Mouse (Mus musculus) stomach, postnatal 0 days (tissue): ENCODE data around the gene Slc25a19.

ENCODE experiments used
- CTCF ChIP-seq: IDR thresholded peaks from 2 replicates; pipeline ENCODE4 v1.5.1; 2016; ENCODE audit warnings: antibody characterized with exemption, low read depth, mild to moderate bottlenecking, moderate library complexity
- EP300 ChIP-seq: optimal IDR thresholded peaks from 2 replicates; pipeline ENCODE3; 2016; ENCODE audit warnings: antibody characterized with exemption

DNA sequence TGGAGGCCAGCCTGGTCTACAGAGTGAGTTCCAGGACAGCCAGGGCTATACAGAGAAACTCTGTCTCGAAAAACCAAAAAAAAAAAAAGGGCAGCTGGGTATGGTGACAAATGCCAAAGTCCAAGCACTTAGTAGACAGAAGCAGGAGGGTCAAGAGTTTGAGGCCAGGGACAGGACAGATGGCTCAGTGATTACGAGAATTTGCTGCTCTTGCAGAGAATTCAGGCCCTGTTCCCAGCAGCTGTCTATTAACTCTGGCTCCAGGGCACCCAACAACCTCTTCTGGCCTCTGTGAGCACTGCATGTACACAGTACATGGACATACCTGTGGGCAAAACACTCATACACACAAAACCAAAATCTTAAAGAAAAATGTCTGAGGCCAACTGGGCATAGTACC lies 10.1 kb downstream of the Slc25a19 start:
- no peak for TF ChIP-seq EP300
- no peak for TF ChIP-seq CTCF
